In the genomic region with DNA sequence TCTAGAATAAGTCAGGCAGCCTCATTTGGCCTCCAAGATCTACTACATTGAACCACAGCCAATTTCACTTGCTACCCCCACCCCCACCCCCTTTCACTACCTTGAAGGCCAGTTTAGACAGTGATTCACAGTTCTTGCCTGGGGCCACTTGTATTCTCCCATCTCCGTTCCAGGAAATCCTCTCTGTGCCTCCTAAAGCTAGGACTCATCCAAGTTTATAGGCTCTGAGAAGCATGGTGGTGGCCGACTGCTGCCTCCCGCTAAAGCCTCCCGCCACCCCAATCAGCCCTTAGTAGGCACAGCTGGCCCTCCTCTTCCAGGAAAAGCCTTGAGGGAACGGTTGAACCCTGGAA, we compare ENCODE assay signal across 8 mouse cellular contexts. TPM values are rescaled to one million over a fixed set of nuclear protein-coding genes. Genes with fewer than 3 reads are reported as not detected.
DNase-seq lines count a peak whose midpoint lies in the region; ATAC-seq and TF ChIP-seq lines count a peak whose summit lies in the region.

No protein-coding gene starts in this region.

- H3K4me2 ChIP-seq in kidney, embryonic 15.5 days, result peak overlapping the region; percentile 89
- peak overlapping the region; percentile 96 for H3K4me2 ChIP-seq in hindbrain, postnatal 0 days (ENCODE audit: low read depth, low read length)
- H3K4me2 ChIP-seq in midbrain, embryonic 16.5 days (ENCODE audit: low read length), result peak overlapping the region; percentile 72

- intact Hi-C loops in gastrocnemius, postnatal 14 days (cut with DNase I; ENCODE audit: low total_unique reads), result no loop called here

- H3K9me3 ChIP-seq in kidney, embryonic 15.5 days (replicated peaks), result no peaks in the 10 kb centered on the region
- H3K9me3 ChIP-seq in hindbrain, postnatal 0 days (ENCODE audit: low read length), result no peaks in the 10 kb centered on the region
- no peaks in the 10 kb centered on the region for H3K9me3 ChIP-seq in midbrain, embryonic 16.5 days (replicated peaks; ENCODE audit: control insufficient read depth, low read length, poor library complexity, severe bottlenecking)

- H3K27ac ChIP-seq in kidney, embryonic 15.5 days, result peak overlapping the region; percentile 91
- peak overlapping the region; percentile 62 for H3K27ac ChIP-seq in bone marrow macrophage, adult 2 months (ENCODE audit: insufficient read depth, low read depth, low read length)
- peak overlapping the region; percentile 77 for H3K27ac ChIP-seq in hindbrain, postnatal 0 days
- peak overlapping the region; percentile 12 for H3K27ac ChIP-seq in midbrain, embryonic 16.5 days (ENCODE audit: low read length)

- under 1% methylated on average over 5 of the region's 5 CpGs for WGBS in kidney, embryonic 15.5 days
- WGBS in hindbrain, postnatal 0 days, result 2% methylated on average over 5 of the region's 5 CpGs
- WGBS in midbrain, embryonic 16.5 days, result 4% methylated on average over 5 of the region's 5 CpGs

- H3K4me1 ChIP-seq in kidney, embryonic 15.5 days, result peaks cover 28% of the 10 kb centered on the region
- peaks cover 37% of the 10 kb centered on the region for H3K4me1 ChIP-seq in bone marrow macrophage, adult 2 months (ENCODE audit: control insufficient read depth, insufficient read depth, low read length)
- peaks cover 15% of the 10 kb centered on the region for H3K4me1 ChIP-seq in hindbrain, postnatal 0 days (ENCODE audit: insufficient read depth, low read length)
- peaks cover 10% of the 10 kb centered on the region for H3K4me1 ChIP-seq in midbrain, embryonic 16.5 days (ENCODE audit: control insufficient read depth, insufficient read depth, low read length)

- no peak for TF ChIP-seq CTCF in bone marrow macrophage, adult 2 months (IDR thresholded peaks at IDR 0.05; ENCODE audit: low read depth, low read length)
- no peak for TF ChIP-seq CTCF in hindbrain, postnatal 0 days (IDR thresholded peaks at IDR 0.05; ENCODE audit: low read depth)

- DNase-seq in kidney, postnatal 14 days, result no peak
- no peak for DNase-seq in hindbrain, postnatal 0 days (ENCODE audit: low spot score)
- DNase-seq in cerebellum, adult 9-11 months, result no peak
- no peak for DNase-seq in gastrocnemius, postnatal 14 days
- DNase-seq in gastrocnemius, postnatal 10 days, result no peak

- H3K9ac ChIP-seq in kidney, embryonic 15.5 days, result peak overlapping the region; percentile 77
- H3K9ac ChIP-seq in hindbrain, postnatal 0 days (replicated peaks; ENCODE audit: low read length), result peak overlapping the region; percentile 57
- peak overlapping the region; percentile 73 for H3K9ac ChIP-seq in midbrain, embryonic 16.5 days (ENCODE audit: low read depth, low read length)

- TF ChIP-seq POLR2A in bone marrow macrophage, adult 2 months (IDR thresholded peaks at IDR 0.05; ENCODE audit: borderline replicate concordance, low read depth, low read length), result no peak

- peak; percentile 26 for ATAC-seq in kidney, embryonic 15.5 days (replicated peaks; ENCODE audit: low FRiP score)
- no peak; the same call in 1 of the 2 replicates for ATAC-seq in hindbrain, postnatal 0 days
- ATAC-seq in midbrain, embryonic 16.5 days, result peak; percentile 32

- peak overlapping the region; percentile 85 for H3K4me3 ChIP-seq in kidney, embryonic 15.5 days (replicated peaks)
- H3K4me3 ChIP-seq in bone marrow macrophage, adult 2 months (ENCODE audit: insufficient read depth, low read length), result peak overlapping the region; percentile 65
- H3K4me3 ChIP-seq in hindbrain, postnatal 0 days (ENCODE audit: low read length), result peak overlapping the region; percentile 50
- H3K4me3 ChIP-seq in midbrain, embryonic 16.5 days (ENCODE audit: low read depth, low read length), result peak overlapping the region; percentile 45

- peaks cover 31% of the 10 kb centered on the region for H3K36me3 ChIP-seq in kidney, embryonic 15.5 days
- H3K36me3 ChIP-seq in hindbrain, postnatal 0 days (ENCODE audit: insufficient read depth, low read length), result peaks cover 12% of the 10 kb centered on the region
- peaks cover 8% of the 10 kb centered on the region; the same call in 1 of the 2 replicates for H3K36me3 ChIP-seq in midbrain, embryonic 16.5 days (ENCODE audit: control insufficient read depth, insufficient read depth, low read length)

- H3K27me3 ChIP-seq in kidney, embryonic 15.5 days, result no peaks in the 10 kb centered on the region
- no peaks in the 10 kb centered on the region for H3K27me3 ChIP-seq in hindbrain, postnatal 0 days (ENCODE audit: insufficient read depth, low read length)
- H3K27me3 ChIP-seq in midbrain, embryonic 16.5 days (ENCODE audit: control insufficient read depth, insufficient read depth, low read depth, low read length), result no peaks in the 10 kb centered on the region

RNA-seq across cellular contexts. Expression of gene Elovl1, which starts 0.5 kb away (rescaled TPM):
- polyA plus RNA-seq in kidney, embryonic 15.5 days (2015; fragmentation: Nextera tagmentation; extraction: Ambion mirVana), result 93.5 and 104 TPM in 2 replicates
- polyA plus RNA-seq in bone marrow macrophage, adult 2 months (2012; ENCODE audit: insufficient read depth, insufficient read length, missing spikeins), result 101 and 117 TPM in 2 replicates
- 31.1 and 35.9 TPM in 2 replicates for total RNA-seq in hindbrain, postnatal 0 days (2014; rRNA removed)
- 32.9 and 34.2 TPM in 2 replicates for polyA plus RNA-seq in hindbrain, postnatal 0 days (2015; fragmentation: Nextera tagmentation; extraction: Ambion mirVana)
- polyA plus RNA-seq in midbrain, embryonic 16.5 days (2015; fragmentation: Nextera tagmentation; extraction: Ambion mirVana), result 25.1 and 26.1 TPM in 2 replicates
- total RNA-seq in gastrocnemius, postnatal 14 days (2021), result 10 to 100 TPM; 13.9 to 18.8 TPM
- total RNA-seq in gastrocnemius, postnatal 10 days (2021), result 10 to 100 TPM; 20.2 to 28.3 TPM

RNA-seq across cellular contexts. Expression of gene Cdc20, which starts 9.8 kb away (rescaled TPM):
- 255 and 275 TPM in 2 replicates for polyA plus RNA-seq in kidney, embryonic 15.5 days (2015; fragmentation: Nextera tagmentation; extraction: Ambion mirVana)
- 24.9 and 25.5 TPM in 2 replicates for polyA plus RNA-seq in bone marrow macrophage, adult 2 months (2012; ENCODE audit: insufficient read depth, insufficient read length, missing spikeins)
- total RNA-seq in hindbrain, postnatal 0 days (2014; rRNA removed), result 38.2 and 40.7 TPM in 2 replicates
- 36.3 and 41.6 TPM in 2 replicates for polyA plus RNA-seq in hindbrain, postnatal 0 days (2015; fragmentation: Nextera tagmentation; extraction: Ambion mirVana)
- 22.6 and 27.6 TPM in 2 replicates for polyA plus RNA-seq in midbrain, embryonic 16.5 days (2015; fragmentation: Nextera tagmentation; extraction: Ambion mirVana)
- total RNA-seq in gastrocnemius, postnatal 14 days (2021), result 1 to 10 TPM; 4.7 to 6.0 TPM
- 10 to 100 TPM; 12.1 to 14.7 TPM for total RNA-seq in gastrocnemius, postnatal 10 days (2021)

RNA-seq across cellular contexts. Expression of gene Med8, which starts 18.3 kb away (rescaled TPM):
- polyA plus RNA-seq in kidney, embryonic 15.5 days (2015; fragmentation: Nextera tagmentation; extraction: Ambion mirVana), result 100 and 101 TPM in 2 replicates
- 57.3 and 61.5 TPM in 2 replicates for polyA plus RNA-seq in bone marrow macrophage, adult 2 months (2012; ENCODE audit: insufficient read depth, insufficient read length, missing spikeins)
- 33.5 and 48.8 TPM in 2 replicates for total RNA-seq in hindbrain, postnatal 0 days (2014; rRNA removed)
- polyA plus RNA-seq in hindbrain, postnatal 0 days (2015; fragmentation: Nextera tagmentation; extraction: Ambion mirVana), result 100 and 102 TPM in 2 replicates
- polyA plus RNA-seq in midbrain, embryonic 16.5 days (2015; fragmentation: Nextera tagmentation; extraction: Ambion mirVana), result 101 TPM in 2 replicates
- 10 to 100 TPM; 37.6 to 38.3 TPM for total RNA-seq in gastrocnemius, postnatal 14 days (2021)
- total RNA-seq in gastrocnemius, postnatal 10 days (2021), result 10 to 100 TPM; 37.8 to 38.0 TPM

RNA-seq across cellular contexts. Expression of gene Szt2, which starts 18.3 kb away (rescaled TPM):
- 7.0 and 8.5 TPM in 2 replicates for polyA plus RNA-seq in kidney, embryonic 15.5 days (2015; fragmentation: Nextera tagmentation; extraction: Ambion mirVana)
- 14.1 and 15.9 TPM in 2 replicates for polyA plus RNA-seq in bone marrow macrophage, adult 2 months (2012; ENCODE audit: insufficient read depth, insufficient read length, missing spikeins)
- 22.4 and 23.1 TPM in 2 replicates for total RNA-seq in hindbrain, postnatal 0 days (2014; rRNA removed)
- 4.2 and 5.2 TPM in 2 replicates for polyA plus RNA-seq in hindbrain, postnatal 0 days (2015; fragmentation: Nextera tagmentation; extraction: Ambion mirVana)
- polyA plus RNA-seq in midbrain, embryonic 16.5 days (2015; fragmentation: Nextera tagmentation; extraction: Ambion mirVana), result 8.7 and 10.3 TPM in 2 replicates
- total RNA-seq in gastrocnemius, postnatal 14 days (2021), result 1 to 10 TPM; 5.6 to 7.1 TPM
- 10 to 100 TPM in 1 of 2 experiments, 1 to 10 TPM in 1; 9.6 to 13.4 TPM for total RNA-seq in gastrocnemius, postnatal 10 days (2021)

RNA-seq across cellular contexts. Expression of gene Mpl, which starts 29.9 kb away (rescaled TPM):
- 0.32 and 0.40 TPM in 2 replicates for polyA plus RNA-seq in kidney, embryonic 15.5 days (2015; fragmentation: Nextera tagmentation; extraction: Ambion mirVana)
- polyA plus RNA-seq in bone marrow macrophage, adult 2 months (2012; ENCODE audit: insufficient read depth, insufficient read length, missing spikeins), result not detected in 2 replicates
- total RNA-seq in hindbrain, postnatal 0 days (2014; rRNA removed), result not detected in 2 replicates
- polyA plus RNA-seq in hindbrain, postnatal 0 days (2015; fragmentation: Nextera tagmentation; extraction: Ambion mirVana), result 0.18 TPM in 1 of 2 replicates, not detected in the other
- 0.11 TPM in 1 of 2 replicates, not detected in the other for polyA plus RNA-seq in midbrain, embryonic 16.5 days (2015; fragmentation: Nextera tagmentation; extraction: Ambion mirVana)
- total RNA-seq in gastrocnemius, postnatal 14 days (2021), result not detected
- total RNA-seq in gastrocnemius, postnatal 10 days (2021), result under 1 TPM in 1 of 2 experiments, not detected in 1; 0.09 TPM

Comparison
In these comparisons a context has a peak if more than half of its experiments do, and no peak if none do; other contexts are left out.
1. H3K27ac ChIP-seq: peak in every context shown above with its lines; median percentile 91 in kidney, embryonic 15.5 days; 77 in hindbrain, postnatal 0 days; 62 in bone marrow macrophage, adult 2 months; 12 in midbrain, embryonic 16.5 days.